Mouse (Mus musculus): Measurements from ENCODE around the gene Otud3.
A peak's percentile ranks its signal among the peaks of the same experiment; 100 is the strongest.
"Not testable (repeated sequence)": the region's sequence is repeated elsewhere in the genome, so short reads cannot be mapped to it uniquely, and the experiment has no call there.

Otud3 gene

DNA sequence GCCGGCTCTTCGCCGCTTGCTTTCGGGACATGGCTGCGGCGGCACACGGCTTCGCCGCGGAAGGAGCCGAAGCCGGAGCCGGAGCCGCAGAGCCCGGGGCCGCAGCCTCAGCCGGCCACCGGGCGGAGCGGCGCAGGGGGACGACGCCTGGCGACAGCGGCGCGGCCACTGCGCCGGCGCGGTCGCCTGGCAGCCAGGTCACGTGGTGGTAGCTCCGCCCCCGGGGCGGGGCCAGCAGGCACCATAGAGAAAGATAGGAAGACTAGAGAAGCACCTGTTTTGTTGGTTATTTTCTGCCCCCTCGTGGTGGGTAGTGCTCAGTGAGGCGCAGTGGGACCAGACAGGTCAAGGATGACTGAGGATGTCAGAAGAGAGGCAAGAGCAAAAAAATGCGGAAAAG is at the start of gene Otud3:
TSS of gene Otud3 (minus strand) at position 149 of the 400 bp plus-strand sequence.
- DNase-seq: peak; percentile 96 to 98

DNA sequence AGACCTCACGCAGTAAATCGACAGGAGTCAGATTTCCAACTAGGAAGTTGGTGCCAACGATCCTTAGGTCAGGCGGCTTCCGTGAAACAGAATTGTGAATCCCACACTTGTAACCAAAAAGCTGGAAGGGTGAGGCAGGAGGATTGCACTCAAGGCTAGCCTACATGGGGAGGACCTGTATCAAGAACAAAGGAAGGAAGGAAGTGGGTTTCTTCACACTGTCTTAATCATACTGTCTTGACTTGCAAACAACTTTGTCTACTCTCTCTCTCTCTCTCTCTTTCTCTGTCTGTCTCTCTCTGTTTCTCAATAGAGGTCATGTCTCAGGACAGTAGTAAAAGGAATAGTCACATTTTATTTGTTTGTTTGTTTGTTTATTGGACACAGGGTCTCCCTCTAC is 49.0 kb upstream of the Otud3 start:
- DNase-seq: no peak

DNA sequence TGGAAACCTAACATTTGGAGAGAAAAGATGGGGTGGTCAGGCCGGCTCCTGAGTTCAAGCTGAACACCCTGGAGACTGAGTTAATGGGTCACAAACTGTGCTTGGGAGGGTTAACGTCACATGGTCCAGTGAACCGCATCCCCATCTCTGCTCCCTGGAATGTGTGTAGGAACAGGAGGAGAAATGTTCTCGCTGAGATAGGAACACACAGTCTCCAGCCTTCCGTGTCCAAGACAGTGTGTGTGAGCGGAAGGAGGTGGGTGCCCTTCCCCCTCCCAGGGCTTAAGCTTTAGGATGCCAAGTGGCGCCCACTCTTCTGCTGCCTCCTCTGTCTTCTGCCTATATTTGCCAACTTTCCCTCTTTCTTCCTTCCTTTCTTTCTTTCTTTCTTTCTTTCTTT is 46.2 kb upstream of the Otud3 start:
- peak; percentile 69 to 84 for DNase-seq

DNA sequence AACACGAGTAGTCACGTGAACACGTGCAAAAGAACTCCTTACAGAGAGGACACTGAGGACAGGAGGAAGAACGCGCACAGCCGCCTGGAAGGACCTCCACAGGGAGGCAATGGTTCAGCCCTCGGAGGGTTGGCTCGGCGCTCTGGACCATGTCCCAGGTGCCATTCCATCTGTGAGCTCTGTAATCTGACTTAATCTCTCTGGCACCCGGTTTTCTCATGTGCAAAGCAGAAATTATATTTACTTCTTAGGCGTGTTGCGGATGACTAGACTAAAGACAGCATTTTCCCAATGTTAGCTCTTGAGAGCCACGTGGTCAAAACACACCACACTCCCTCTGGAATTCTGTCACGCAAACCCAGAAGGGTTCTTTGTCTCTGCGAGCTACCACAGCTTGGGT is 45.4 kb upstream of the Otud3 start:
- DNase-seq: peak in 1 of 2 experiments; percentile 50

DNA sequence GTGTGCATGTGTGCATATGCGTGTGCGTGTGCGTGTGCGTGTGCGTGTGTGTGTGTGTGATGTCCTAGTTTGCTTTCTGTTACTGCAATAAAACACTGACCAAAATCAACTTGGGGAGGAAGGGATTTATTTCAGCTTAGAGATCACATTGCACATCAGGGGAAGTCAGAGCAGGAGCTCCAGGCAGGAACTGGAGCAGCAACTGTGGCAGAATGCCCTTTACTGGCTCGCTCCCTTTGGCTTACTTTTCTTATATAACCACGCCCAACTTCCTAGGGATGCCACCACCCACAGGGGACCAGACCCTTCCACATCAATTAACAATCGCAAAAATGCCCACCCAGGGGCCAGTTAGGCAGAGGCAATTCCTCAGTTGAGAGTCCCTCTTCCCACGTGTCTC is 44.9 kb upstream of the Otud3 start:
- DNase-seq: no peak

DNA sequence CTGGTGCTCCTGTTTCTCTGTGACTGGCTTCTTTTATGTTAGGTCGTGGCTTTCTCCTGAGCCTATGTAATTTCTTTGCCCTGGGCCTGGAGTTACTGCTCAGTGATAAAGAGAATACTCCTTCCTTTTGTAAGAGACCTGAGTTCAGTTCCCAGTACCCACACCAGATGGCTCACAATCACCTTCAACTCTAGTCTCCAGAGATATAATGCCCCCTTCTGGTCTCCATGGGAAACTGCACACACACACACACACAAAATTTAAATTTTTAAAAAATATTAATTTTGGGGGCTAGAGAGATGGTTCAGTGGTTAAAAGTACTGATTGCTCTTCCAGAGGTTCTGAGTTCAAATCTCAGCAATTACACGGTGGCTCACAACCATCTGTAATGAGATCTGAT is 34.5 kb upstream of the Otud3 start:
- DNase-seq: no peak

DNA sequence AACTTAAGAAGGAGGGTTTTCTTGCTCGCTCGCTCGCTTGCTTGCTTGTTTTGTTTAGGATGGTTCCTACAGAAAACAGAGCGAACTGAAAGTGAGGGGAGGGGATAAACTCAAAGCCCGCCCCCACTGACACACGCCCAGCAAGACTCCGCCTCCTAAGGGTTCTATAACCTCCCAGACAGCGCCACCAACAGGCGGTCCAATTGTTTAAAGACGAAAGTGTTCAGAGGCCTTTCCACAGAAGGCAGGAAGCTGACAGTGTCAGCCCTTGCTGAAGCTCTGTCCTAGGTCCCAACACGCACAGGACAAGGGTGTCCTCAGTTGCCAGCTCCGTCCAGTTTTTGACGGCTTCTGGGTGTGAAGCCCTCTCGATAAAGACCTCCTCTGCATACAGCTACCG is 30.0 kb upstream of the Otud3 start:
- peak; percentile 87 to 92 for DNase-seq

DNA sequence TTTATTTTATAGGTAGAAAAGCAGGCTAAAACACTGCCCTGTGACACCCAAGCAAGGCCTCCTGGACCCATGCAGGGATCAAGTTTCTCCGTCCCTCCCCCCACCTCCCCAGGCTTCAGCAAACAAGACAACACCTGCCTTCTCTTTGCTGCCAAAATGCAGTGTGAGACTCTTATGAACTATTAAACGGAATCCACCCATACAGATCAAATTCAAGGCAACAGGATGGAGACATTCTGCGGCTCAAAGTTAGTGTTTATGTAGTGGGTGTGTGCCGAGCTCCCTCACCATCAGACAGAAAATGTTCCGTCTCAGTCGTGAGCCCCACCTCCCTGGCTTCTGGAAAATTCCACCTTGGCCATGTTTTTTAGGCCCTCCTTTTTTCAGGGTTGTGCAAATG is 28.2 kb upstream of the Otud3 start:
- peak in 1 of 2 experiments; percentile 31 for DNase-seq

DNA sequence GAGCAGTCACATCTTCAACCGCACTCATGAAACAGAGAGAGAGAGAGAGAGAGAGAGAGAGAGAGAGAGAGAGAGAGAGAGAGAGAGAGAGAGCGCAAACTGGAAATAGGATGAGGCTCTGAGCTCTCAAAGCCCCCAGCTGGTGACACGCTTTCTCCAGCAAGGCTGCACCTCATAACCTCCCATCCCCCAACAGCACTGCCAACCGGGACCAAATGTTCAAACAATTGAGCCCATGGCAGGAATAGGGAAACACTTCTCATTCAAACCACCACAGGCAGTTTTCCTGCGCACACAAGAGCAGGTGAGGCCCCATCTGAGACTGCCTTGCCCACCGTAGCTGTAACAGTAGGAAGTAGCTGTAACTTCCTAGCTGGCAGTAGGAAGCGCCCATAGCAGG is 27.7 kb upstream of the Otud3 start:
- DNase-seq: no peak

DNA sequence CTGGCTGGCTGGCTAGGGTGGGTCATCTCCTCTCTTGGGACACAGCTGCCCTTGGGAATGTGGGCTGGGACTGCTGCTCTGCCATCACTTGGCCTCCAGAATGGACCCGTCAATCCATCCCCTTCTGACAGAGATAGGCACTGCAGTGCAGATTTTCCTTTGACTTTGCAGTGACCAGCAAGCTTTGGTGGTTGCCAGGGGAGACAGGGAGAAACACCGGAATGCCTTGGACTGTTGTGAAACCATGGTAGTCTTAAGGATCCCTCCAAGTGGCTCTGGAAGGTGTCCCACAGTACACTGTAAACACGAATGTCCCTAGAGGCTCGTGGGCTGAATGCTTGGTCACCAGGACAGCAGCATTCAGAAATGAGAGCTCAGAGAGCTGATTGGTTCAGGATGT is 25.7 kb upstream of the Otud3 start:
- peak in 1 of 2 experiments; percentile 22 for DNase-seq

DNA sequence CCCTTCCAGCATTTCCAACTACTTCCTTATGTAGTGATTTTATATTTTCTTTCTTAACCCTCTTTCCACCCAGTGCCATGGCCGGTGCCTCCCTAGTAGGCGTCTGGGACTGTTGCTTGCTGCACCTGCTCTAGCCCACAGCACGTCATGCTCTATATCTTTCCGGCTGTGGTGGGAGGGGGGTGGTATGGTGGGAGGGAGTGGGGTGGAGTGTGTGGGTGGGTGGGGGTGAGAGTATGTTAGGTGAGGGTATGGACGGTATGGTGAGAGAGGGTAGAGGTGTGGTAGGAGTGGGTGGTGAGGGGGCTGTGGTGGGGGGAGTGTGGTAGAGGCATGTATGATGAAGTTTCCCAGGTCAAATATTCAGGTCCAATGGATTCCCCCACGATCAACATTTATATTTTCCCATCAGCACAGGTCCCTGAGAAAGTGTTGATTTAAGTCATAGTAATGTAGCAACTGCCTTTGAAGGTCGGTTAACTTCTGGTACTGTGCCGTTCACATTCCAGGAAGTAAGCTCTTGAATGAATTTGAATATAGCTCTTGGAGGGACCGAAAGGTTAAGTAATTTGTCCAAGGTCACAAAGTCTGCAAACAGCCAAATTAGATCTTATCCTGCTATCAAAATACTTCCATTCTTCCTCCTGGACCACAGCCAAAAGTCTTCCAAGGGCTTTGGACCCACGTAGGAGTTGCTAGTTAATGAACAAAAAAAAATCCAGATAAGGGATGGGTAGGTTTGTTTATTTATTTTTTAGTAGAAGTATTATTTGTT is 24.9 kb upstream of the Otud3 start:
- peak; percentile 47 to 80 for DNase-seq

DNA sequence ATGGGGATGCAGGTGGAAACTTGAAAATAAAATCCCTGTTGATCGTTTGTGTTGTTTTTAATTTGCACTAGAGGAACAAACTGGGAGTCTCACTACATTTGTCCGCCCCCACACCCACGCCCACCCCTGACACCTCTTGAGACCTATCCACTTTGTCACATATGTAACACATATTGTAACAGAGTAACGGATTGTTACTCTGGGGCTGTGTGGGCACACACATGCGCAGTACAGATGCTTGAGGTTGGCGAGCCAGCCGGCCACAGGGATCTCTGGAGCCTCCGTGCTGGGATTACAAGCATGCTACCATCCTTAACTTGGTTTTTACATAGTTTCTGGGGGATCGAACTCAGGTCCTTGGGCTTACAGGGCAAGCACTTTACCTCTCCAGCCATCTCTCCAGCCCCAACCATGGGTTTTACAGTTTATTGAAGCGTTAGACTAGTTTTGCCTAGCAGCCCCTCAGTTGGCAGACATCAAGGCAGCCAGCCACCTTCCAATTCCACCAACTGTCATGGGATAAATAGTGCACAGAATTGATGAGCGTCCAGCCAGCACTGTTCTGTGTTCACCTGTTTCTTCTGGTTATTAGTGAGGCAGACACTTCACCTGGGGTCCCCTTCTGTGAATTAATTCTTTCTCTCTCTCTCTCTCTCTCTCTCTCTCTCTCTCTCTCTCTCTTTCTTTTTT is 20.9 kb upstream of the Otud3 start:
- no peak for DNase-seq

DNA sequence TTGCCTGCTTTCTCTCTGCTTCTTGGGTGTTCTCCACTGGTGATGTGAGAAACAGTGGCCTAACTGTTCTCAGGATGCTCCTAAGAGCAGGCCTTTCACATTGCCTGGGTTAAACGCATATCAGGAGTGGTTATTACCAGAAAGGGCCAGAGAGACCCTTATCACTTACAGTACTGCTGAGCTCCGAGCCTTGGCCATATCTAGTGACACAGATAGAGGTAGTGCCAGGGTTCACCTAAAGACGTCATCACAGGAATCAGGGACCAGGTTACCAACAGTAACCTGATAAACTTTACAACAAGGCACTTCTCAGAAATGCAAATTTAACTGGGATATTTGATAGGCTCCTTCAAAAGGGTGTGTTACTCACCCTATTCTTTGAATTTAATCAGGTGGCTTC is 20.1 kb upstream of the Otud3 start:
- no peak for DNase-seq

DNA sequence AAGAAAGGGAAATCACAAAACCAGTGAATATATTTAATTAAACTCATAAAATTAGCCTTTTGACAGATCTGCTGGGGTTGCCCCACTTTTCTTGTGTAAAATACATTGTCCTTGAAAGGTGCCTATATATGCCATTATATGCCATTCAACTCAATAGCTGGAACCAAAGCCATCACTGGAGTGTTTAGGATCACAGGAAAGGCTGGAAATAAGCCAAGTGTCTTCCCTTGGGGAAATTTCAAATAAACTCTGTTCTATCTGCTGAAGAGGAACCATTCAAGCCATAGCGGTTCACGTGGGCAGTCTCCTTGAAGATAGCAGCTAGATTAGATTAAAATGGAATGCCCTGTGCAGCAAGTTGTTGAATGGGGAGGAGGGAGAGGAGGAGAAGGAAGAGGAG is 11.8 kb upstream of the Otud3 start:
- DNase-seq: no peak

DNA sequence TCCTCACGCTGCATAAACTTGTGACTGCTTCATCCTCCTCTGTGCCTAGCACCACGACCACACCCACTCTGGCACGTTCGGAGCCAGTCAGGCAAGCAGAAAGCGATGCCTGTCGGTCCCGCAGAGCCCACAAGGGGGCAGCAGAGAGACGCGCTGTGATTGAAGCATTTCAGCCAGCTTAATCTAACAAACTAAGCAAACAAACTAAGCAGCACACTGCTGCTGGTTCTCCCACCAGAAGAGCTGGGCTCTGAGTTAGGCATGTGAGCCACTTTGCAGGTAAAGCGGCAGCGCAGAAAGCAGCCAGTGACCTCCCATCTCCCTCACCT is 8.3 kb upstream of the Otud3 start:
- peak; percentile 95 to 98 for DNase-seq

DNA sequence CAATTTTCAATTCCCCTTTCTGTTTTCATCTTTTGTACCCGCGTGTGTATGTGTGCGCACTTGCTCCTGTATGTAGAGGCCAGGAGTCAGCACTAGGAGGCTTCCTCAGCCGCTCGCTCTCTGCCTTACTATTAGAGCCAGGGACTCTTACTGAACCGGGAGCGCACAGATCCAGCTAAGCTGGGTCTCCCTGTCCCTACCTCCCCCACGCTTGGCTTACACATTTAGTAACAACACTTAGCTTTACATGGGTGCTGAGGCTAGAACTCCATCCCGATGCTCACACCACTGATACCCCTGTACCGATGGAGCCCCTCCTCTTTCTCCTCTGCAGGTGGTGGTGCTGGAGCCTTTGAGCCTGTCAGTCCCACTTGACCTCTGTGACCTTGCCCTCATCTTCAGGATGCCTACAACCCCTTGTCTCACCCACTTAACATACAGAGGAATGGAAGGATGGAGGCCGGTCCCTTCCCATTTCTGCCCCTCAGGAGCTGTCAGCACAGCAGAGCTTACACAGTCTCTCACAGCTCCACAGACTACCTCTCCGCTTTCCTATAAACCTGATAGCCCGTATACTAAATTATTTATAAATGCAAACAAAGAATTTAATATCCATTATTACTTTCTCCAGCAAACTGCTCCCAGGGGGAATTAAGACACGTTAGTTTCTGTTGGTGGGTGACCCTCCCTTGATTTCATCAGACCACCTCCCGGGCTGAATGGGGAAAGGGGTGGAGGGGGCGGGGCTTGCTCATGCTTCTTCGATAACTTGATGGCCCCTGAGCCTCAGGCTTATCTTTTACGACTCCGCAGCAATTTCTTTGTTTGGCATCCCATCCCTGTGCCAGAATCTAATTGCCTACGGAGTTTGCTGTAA is 7.7 kb upstream of the Otud3 start:
- no peak for DNase-seq

DNA sequence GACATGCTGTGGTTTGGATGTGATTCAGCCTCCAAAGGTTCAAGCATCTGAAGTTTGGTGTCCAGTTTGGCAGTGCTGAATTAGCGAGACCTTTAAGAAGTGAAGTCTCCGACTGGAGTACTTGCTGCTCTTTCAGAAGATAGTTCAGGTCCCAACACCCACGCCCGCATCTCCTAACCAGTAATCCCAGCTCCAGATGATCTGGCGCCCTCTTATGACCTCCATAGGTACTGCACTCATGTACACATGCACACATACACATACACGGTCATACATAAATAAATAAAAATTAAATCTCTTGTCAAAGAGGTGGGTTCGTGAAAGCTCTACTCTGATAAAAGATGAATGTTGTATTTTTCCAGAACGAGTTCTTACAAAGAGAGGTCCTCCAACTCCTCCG is 3.5 kb upstream of the Otud3 start:
- no peak for DNase-seq

DNA sequence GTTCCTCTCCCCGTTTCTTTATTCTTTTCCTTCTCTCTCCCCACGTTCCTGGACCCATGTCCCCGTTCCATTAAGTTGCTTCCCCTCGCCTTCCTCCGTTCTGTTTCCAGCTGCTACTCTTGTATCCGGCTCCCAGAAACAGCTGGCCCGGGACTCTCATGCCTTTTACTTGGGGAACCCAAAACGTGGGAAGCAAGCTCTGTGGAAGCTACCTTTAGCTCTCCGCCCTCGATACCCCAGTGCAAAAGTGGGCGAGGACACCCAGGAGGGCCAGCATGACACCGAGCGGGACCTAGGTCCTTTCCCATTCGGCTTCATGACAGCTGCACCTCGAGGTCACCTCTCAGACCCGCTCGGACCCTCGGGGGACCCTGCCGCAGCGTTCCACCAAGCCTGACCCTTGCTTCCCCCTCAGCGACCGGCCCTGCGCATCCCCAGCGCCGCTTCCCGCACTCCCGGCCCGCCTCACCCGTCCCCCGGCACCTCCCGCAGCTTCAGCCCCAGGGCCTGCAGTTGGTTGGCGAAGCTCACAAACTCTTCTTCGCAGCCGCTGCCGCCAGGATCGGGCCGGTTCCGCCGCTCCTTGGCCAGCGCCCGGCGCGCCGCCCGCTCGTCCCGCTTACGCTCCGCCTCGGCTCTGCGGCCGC is 481 bp downstream of the Otud3 start:
- DNase-seq: peak; percentile 6 to 21

DNA sequence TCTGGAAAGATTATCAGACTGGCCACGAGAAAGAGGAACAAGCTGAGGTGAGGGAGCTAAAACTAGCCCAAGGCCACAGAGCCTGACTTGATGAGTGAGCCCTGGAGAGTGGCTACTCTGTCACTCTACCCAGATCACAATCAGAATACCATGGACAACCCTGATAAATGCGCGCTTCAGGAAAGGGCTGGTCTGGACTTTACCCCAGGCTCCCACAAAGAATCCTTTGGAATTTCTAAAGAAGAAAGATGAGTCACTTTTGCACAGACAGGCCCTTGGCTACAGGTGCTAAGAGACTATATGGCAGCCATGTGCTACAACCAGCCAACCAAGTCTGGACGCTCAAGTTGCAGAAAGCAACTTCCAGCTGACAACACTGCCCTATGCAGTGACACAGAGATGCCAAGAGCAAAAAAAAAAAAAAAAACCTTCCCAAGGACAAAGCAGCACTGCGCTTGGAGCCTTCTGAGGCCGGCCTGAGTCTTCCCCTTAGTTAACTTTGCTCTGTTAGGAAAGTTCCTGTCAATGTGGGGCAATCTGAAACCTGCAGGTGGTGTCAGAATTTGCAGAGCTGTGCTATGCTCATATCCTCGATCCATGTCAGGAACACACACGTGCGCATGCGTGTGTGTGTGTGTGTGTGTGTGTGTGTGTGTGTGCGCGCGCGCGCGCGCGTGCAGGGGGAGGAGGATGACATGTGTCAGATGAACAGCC is 8.0 kb downstream of the Otud3 start:
- no peak for DNase-seq

DNA sequence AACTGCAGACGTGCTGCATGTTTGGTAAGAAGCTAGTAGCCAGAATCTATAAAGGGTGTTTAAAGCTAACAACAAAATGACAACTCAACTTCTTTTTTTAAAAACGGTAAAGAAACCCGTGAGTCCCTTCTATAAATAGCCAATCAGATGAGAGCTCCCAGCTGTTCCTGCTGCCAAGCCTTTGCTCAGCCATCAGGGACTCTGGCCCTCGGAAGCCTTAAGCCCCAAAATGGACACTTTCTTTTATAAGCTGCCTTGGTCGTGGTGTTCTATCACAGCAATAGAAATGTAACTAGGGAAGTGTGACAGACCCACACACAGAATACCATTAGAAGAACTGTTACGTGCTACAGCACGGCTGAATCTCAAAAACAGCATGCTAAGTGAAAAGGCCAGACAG is 14.4 kb downstream of the Otud3 start:
- no peak for DNase-seq

DNA sequence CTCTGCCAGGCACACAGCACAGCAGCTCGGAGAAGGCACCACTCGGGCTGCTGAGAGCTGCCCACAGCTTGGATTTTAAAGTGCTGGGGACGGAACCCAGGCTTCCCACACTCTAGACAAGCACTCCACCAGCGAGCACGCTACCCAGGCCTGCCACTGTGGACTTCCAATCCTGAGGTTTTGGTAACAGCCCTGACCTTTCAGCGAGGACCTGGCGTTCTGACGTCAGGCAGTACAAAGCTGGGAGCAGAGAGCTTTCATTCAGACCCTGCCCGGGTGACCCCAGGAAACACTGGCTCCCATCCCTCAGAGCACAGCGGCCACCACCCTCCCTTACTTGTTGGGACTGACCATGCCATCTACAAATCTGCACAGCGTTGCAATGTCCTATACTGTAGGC is 20.0 kb downstream of the Otud3 start:
- not testable (repeated sequence) for DNase-seq

DNA sequence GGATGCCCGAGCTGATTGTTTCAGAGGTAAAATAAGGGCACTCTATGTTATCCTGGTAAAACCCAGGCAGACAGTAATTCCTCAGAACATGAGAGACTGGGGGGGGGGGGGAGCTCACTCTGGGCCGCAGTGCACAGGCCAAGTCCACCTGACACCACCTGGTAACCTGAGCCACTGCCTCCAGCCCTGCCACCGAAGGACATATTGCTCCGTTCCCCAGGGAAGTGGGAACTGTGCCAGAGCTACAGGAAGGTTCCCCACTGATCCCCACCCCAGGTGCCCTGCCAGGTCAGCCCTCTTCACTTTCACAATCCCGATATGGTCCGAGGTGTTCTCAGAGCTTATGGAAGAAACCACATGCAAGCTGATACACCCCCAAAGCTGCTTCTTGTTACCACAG is 21.1 kb downstream of the Otud3 start:
- DNase-seq: no peak

DNA sequence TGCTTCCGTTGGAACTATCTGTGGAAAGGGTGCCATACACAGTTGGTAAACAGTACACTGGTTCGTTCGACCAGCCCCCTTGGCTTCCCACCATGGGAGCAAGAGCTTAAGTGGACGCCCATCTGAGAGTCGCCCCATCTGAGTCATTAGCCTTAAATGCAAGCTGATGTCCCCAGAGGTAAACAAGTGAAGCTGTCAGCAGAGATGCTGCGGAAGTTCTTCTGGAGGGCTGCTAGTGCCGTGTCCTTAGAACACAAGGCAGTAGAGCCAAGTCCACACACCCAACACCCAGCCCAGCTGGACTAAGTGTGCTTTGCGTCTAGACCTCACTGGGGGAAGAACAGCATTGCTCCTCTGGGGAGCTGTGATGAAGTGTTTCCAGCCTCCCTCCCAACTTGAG is 24.1 kb downstream of the Otud3 start:
- DNase-seq: no peak
